Mouse (Mus musculus): ENCODE results near the gene Pigq.

GRCm38 (mm10) chr17:25979829-25980738, 35.3 kb upstream of the Pigq start:
- no peak for TF ChIP-seq CTCF (conservative IDR thresholded peaks at IDR 0.05; ENCODE audit: insufficient read depth, insufficient read length, low read depth, low read length)
- TF ChIP-seq POLR2A (IDR thresholded peaks at IDR 0.05; ENCODE audit: low read depth, low read length), result no peak

Data from kidney, adult 2 months (tissue).